Mouse (Mus musculus) 416B (cell line): ENCODE measurements around the gene Tes.
"Not testable (repeated sequence)": the region's sequence is repeated elsewhere in the genome, so short reads cannot be mapped to it uniquely, and the experiment has no call there.

Experiments
- DNase-seq: peaks from one replicate; pipeline ENCODE4 v3.0.0; 2011; ENCODE audit warnings: low read depth

Tes gene

GRCm38 (mm10) chr6:17064936-17065790 is at the start of gene Tes:
Gene Tes, plus strand, starts transcription at chr6:17065149.
- peak; percentile 94 for DNase-seq

- DNase-seq, result no peak
These were observed 39.1 kb upstream of the Tes start for GRCm38 (mm10) chr6:17025886-17026285.

- DNase-seq, result peak; percentile 81
These were observed 37.4 kb upstream of the Tes start for GRCm38 (mm10) chr6:17027572-17027971.

- no peak for DNase-seq
These were observed 36.1 kb upstream of the Tes start for GRCm38 (mm10) chr6:17028809-17029208.

- DNase-seq, result peak; percentile 17
These were observed 32.7 kb upstream of the Tes start for GRCm38 (mm10) chr6:17032231-17032728.

- DNase-seq, result no peak
These were observed 30.9 kb upstream of the Tes start for GRCm38 (mm10) chr6:17034095-17034494.

GRCm38 (mm10) chr6:17035228-17035627 is 29.7 kb upstream of the Tes start:
- DNase-seq, result no peak

GRCm38 (mm10) chr6:17051432-17052025 is 13.4 kb upstream of the Tes start:
- no peak for DNase-seq

- DNase-seq, result peak; percentile 73
These were observed 11.8 kb upstream of the Tes start for GRCm38 (mm10) chr6:17053028-17053660.

GRCm38 (mm10) chr6:17054781-17055180 is 10.2 kb upstream of the Tes start:
- no peak for DNase-seq

GRCm38 (mm10) chr6:17055659-17056058 is 9.3 kb upstream of the Tes start:
- peak; percentile 84 for DNase-seq

GRCm38 (mm10) chr6:17059501-17059900 is 5.4 kb upstream of the Tes start:
- DNase-seq, result no peak

GRCm38 (mm10) chr6:17060154-17060553 is 4.8 kb upstream of the Tes start:
- peak; percentile 49 for DNase-seq

GRCm38 (mm10) chr6:17061826-17062225 is 3.1 kb upstream of the Tes start:
- not testable (repeated sequence) for DNase-seq

- no peak for DNase-seq
These were observed 2.6 kb upstream of the Tes start for GRCm38 (mm10) chr6:17062366-17062765.

GRCm38 (mm10) chr6:17065791-17066169 is 831 bp downstream of the Tes start:
- DNase-seq, result peak; percentile 80

GRCm38 (mm10) chr6:17066211-17066940 is 1.4 kb downstream of the Tes start:
- peak; percentile 43 for DNase-seq

GRCm38 (mm10) chr6:17071899-17072298 is 7.0 kb downstream of the Tes start:
- no peak for DNase-seq

GRCm38 (mm10) chr6:17072338-17072737 is 7.4 kb downstream of the Tes start:
- DNase-seq, result peak; percentile 53

GRCm38 (mm10) chr6:17072763-17073484 is 8.0 kb downstream of the Tes start:
- no peak for DNase-seq

GRCm38 (mm10) chr6:17077270-17077669 is 12.3 kb downstream of the Tes start:
- DNase-seq, result no peak
